Mouse (Mus musculus): ENCODE measurements at regions not wholly inside any gene's neighbourhood (a gene's known extent, or its start where the extent isn't known, plus 50 kb on each side); places are given as distances from the start of the nearest gene placed in this dataset.

DNA sequence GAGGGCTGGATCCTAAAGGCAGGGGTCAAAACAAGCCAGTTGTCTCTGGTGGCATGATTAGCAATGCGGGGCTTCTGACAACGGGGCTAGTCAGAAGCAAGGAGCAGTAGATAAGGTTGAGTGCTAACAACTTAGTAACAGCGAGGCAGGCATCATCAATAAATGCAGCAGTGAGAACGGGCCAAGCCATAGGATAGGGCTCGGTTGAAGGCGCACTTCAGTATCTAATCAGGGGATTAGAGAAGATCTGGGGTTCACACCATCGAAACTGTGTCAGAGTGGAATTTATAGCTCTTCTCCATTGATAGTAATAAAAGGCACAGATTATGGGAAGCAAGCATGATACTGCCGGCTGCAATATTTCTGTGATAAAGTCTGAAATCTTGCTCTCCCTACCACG, 402.0 kb upstream of the Fam241a start:
- Histone ChIP-seq H3K4me3 (ENCODE audit: low read depth, low read length) (no peak overlapping the region), H3K27ac (ENCODE audit: low read depth) (no peak overlapping the region), H3K4me1 (replicated peaks; ENCODE audit: control insufficient read depth, insufficient read depth, low read length) (no peaks in the 10 kb centered on the region), H3K36me3 (ENCODE audit: control insufficient read depth, insufficient read depth, low read length) (no peaks in the 10 kb centered on the region), H3K9me3 (ENCODE audit: control insufficient read depth, low read length) (no peaks in the 10 kb centered on the region), H3K4me2 (ENCODE audit: low read length) (no peak overlapping the region), H3K27me3 (replicated peaks; ENCODE audit: control insufficient read depth, insufficient read depth, low read length) (no peaks in the 10 kb centered on the region), H3K9ac (ENCODE audit: low read length) (no peak overlapping the region)
- DNase-seq (ENCODE audit: low spot score) (no peak), ATAC-seq (replicated peaks; ENCODE audit: low FRiP score, low TSS enrichment, low read depth) (0 out of 2 replicates have a peak, but pooled peaks have one; percentile 19)
- WGBS, result 55% methylated on average over 9 of the region's 9 CpGs

DNA sequence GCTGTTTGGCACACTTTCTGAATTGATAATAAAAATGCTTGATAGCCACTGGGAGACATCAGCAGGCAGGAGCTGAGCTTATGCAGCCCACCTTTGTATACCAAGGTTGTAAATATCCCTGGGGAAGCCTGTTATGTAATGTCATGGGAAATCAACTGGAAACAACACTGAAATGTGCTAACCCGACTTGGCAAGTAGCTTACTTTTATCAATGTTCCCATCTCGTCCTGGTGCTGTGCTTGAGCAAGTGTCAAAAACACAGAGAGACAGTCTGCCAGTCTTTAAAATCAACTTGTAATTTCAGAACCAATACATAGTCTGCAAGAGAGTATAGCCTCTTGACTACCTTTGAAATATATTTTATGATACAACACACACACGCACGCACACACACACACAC, 391.7 kb upstream of the Fam241a start:
- WGBS, result 54% methylated on average over 4 of the region's 4 CpGs
- Histone ChIP-seq H3K27me3 (replicated peaks; ENCODE audit: control insufficient read depth, insufficient read depth, low read length) (no peaks in the 10 kb centered on the region), H3K4me3 (ENCODE audit: low read depth, low read length) (no peak overlapping the region), H3K4me1 (replicated peaks; ENCODE audit: control insufficient read depth, insufficient read depth, low read length) (no peaks in the 10 kb centered on the region; the same call in 1 of the 2 replicates), H3K36me3 (ENCODE audit: control insufficient read depth, insufficient read depth, low read length) (no peaks in the 10 kb centered on the region), H3K4me2 (ENCODE audit: low read length) (no peak overlapping the region), H3K9ac (ENCODE audit: low read length) (no peak overlapping the region), H3K9me3 (ENCODE audit: control insufficient read depth, low read length) (no peaks in the 10 kb centered on the region), H3K27ac (ENCODE audit: low read depth) (no peak overlapping the region)
- DNase-seq (ENCODE audit: low spot score), result no peak
- no peak for ATAC-seq (replicated peaks; ENCODE audit: low FRiP score, low TSS enrichment, low read depth)

DNA sequence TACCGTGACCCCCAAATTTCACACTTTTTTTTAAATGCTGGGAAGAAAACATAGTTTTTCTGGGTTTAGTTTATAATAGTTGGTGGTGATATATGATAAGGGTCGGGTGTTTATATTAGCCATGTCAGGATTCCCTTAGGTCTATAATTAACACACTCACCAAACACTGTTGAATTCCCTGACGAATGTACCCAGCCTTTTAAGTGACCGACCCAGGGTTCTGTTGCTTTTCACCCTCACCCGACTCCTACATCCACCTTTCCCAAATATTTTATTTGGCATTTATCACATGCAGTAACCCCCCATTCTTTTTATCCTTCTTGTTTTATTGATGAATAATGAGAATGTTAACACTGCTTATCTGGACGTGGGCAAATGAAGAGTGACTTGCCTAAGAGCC, 389.1 kb upstream of the Fam241a start:
- no peaks in the 10 kb centered on the region for H3K36me3 ChIP-seq (ENCODE audit: control insufficient read depth, insufficient read depth, low read length)
- no peak overlapping the region for H3K9ac ChIP-seq (ENCODE audit: low read length)
- H3K4me1 ChIP-seq (replicated peaks; ENCODE audit: control insufficient read depth, insufficient read depth, low read length), result no peaks in the 10 kb centered on the region; the same call in 1 of the 2 replicates
- no peak for DNase-seq (ENCODE audit: low spot score)
- no peak overlapping the region for H3K27ac ChIP-seq (ENCODE audit: low read depth)
- no peak overlapping the region for H3K4me3 ChIP-seq (ENCODE audit: low read depth, low read length)
- no peak overlapping the region for H3K4me2 ChIP-seq (ENCODE audit: low read length)
- 29% methylated on average over 6 of the region's 6 CpGs for WGBS
- H3K9me3 ChIP-seq (ENCODE audit: control insufficient read depth, low read length), result no peaks in the 10 kb centered on the region
- no peak for ATAC-seq (replicated peaks; ENCODE audit: low FRiP score, low TSS enrichment, low read depth)
- no peaks in the 10 kb centered on the region for H3K27me3 ChIP-seq (replicated peaks; ENCODE audit: control insufficient read depth, insufficient read depth, low read length)

DNA sequence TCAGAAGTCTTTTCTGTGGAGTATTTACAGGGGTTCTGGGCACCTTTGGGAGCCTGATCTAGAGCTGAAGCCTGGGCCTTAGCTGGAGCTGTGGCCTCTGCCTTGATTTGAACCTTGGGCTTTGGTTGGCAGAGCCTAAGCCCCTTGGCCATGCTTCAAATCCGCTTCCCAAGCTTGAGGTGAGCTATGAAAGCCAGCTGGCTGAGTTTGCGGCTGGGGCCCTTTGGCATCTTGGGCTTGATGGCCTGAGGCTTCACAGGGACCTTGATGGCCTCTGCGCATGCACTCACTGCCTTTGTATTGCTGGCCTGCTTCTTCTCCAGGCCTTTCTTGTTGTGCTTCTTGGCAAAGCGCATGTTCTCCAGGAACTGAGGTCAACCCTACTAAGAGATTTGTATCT, 384.5 kb upstream of the Fam241a start:
- WGBS, result 94% methylated on average over 4 of the region's 4 CpGs
- DNase-seq (ENCODE audit: low spot score) (no peak), ATAC-seq (replicated peaks; ENCODE audit: low FRiP score, low TSS enrichment, low read depth) (no peak)
- no peak overlapping the region for H3K9ac ChIP-seq (ENCODE audit: low read length)
- H3K27me3 ChIP-seq (replicated peaks; ENCODE audit: control insufficient read depth, insufficient read depth, low read length), result no peaks in the 10 kb centered on the region
- no peak overlapping the region for H3K27ac ChIP-seq (ENCODE audit: low read depth)
- no peaks in the 10 kb centered on the region for H3K36me3 ChIP-seq (ENCODE audit: control insufficient read depth, insufficient read depth, low read length)
- no peaks in the 10 kb centered on the region for H3K9me3 ChIP-seq (ENCODE audit: control insufficient read depth, low read length)
- H3K4me3 ChIP-seq (ENCODE audit: low read depth, low read length), result no peak overlapping the region
- no peaks in the 10 kb centered on the region; the same call in 1 of the 2 replicates for H3K4me1 ChIP-seq (replicated peaks; ENCODE audit: control insufficient read depth, insufficient read depth, low read length)
- H3K4me2 ChIP-seq (ENCODE audit: low read length), result no peak overlapping the region

DNA sequence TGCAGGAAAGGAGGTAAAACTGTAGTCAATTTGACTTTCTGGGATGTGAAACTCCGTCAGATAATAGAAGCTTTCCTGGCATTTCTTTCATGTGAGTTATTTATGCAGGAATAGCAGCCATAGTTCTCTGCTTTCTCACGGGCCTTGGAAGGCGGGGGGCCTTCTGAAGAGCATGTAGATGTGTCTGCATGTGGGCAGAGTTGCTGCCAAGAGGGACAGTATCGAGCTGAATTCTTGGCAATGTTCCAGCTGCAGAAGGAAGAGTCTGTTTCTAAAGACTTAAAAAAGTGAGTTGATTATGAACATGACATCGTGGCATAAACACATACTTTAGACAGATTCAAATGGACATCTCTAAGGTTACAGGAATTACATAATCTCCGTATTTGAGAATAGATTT, 374.5 kb upstream of the Fam241a start:
- DNase-seq (ENCODE audit: low spot score), result no peak
- Histone ChIP-seq H3K4me2 (ENCODE audit: low read length) (no peak overlapping the region), H3K4me3 (ENCODE audit: low read depth, low read length) (no peak overlapping the region), H3K36me3 (ENCODE audit: control insufficient read depth, insufficient read depth, low read length) (no peaks in the 10 kb centered on the region), H3K9me3 (ENCODE audit: control insufficient read depth, low read length) (no peaks in the 10 kb centered on the region), H3K4me1 (replicated peaks; ENCODE audit: control insufficient read depth, insufficient read depth, low read length) (no peaks in the 10 kb centered on the region), H3K27ac (ENCODE audit: low read depth) (no peak overlapping the region), H3K9ac (ENCODE audit: low read length) (no peak overlapping the region), H3K27me3 (replicated peaks; ENCODE audit: control insufficient read depth, insufficient read depth, low read length) (no peaks in the 10 kb centered on the region)
- ATAC-seq (replicated peaks; ENCODE audit: low FRiP score, low TSS enrichment, low read depth), result no peak
- 26% methylated on average over 6 of the region's 6 CpGs for WGBS

DNA sequence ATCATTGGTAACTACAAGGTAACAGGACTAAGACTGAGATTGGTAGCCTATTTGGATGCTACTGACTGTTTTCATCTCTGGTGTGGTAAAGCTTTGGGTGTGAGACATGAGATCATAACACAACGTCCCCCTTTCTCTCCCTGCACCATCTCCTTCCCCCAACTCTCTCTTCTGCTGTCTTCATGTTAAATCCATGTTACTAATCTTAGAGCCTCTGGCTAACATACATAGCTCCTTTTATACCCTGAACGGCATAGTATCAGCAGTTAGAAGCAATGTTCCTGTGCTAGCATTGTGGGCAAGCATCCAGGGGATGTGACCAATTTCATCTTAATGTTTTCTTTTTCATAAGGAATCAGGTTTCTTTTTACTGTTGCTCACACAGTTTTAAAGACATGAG, 365.1 kb upstream of the Fam241a start:
- DNase-seq (ENCODE audit: low spot score), result no peak
- WGBS, result 67% methylated on average over 2 of the region's 2 CpGs

DNA sequence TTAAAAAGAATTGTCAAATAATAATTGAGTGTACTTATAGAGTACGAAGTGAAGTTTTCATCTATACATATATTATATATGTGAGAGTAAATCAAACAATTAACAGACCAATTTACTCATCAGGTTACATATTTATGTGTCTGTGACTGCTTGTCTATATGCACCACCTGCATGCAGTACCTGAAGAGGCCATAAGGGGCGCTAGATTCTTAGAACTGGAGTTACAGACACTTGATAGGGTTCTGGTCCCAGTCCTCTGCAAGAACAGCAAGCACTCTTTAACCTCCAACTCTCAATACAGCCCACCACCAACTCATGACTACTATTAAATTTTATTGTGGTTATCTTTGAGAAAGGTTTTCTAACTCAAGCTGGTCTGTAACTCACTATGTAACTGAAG, 351.7 kb upstream of the Fam241a start:
- WGBS, result 71% methylated on average over 2 of the region's 2 CpGs
- no peaks in the 10 kb centered on the region for H3K4me1 ChIP-seq (replicated peaks; ENCODE audit: control insufficient read depth, insufficient read depth, low read length)
- H3K27me3 ChIP-seq (replicated peaks; ENCODE audit: control insufficient read depth, insufficient read depth, low read length), result no peaks in the 10 kb centered on the region
- H3K27ac ChIP-seq (ENCODE audit: low read depth), result no peak overlapping the region
- ATAC-seq (replicated peaks; ENCODE audit: low FRiP score, low TSS enrichment, low read depth), result no peak
- no peaks in the 10 kb centered on the region for H3K36me3 ChIP-seq (ENCODE audit: control insufficient read depth, insufficient read depth, low read length)
- DNase-seq (ENCODE audit: low spot score), result no peak
- H3K9ac ChIP-seq (ENCODE audit: low read length), result no peak overlapping the region
- H3K4me3 ChIP-seq (ENCODE audit: low read depth, low read length), result no peak overlapping the region
- H3K4me2 ChIP-seq (ENCODE audit: low read length), result no peak overlapping the region
- no peaks in the 10 kb centered on the region for H3K9me3 ChIP-seq (ENCODE audit: control insufficient read depth, low read length)

More for the DNA sequence above, 365.1 kb upstream of the Fam241a start:
- Histone ChIP-seq H3K4me3 (ENCODE audit: low read depth, low read length) (no peak overlapping the region), H3K36me3 (ENCODE audit: control insufficient read depth, insufficient read depth, low read length) (no peaks in the 10 kb centered on the region), H3K9me3 (ENCODE audit: control insufficient read depth, low read length) (no peaks in the 10 kb centered on the region), H3K4me2 (ENCODE audit: low read length) (no peak overlapping the region), H3K27me3 (replicated peaks; ENCODE audit: control insufficient read depth, insufficient read depth, low read length) (no peaks in the 10 kb centered on the region), H3K27ac (ENCODE audit: low read depth) (no peak overlapping the region), H3K9ac (ENCODE audit: low read length) (no peak overlapping the region), H3K4me1 (replicated peaks; ENCODE audit: control insufficient read depth, insufficient read depth, low read length) (no peaks in the 10 kb centered on the region)
- no peak for ATAC-seq (replicated peaks; ENCODE audit: low FRiP score, low TSS enrichment, low read depth)

DNA sequence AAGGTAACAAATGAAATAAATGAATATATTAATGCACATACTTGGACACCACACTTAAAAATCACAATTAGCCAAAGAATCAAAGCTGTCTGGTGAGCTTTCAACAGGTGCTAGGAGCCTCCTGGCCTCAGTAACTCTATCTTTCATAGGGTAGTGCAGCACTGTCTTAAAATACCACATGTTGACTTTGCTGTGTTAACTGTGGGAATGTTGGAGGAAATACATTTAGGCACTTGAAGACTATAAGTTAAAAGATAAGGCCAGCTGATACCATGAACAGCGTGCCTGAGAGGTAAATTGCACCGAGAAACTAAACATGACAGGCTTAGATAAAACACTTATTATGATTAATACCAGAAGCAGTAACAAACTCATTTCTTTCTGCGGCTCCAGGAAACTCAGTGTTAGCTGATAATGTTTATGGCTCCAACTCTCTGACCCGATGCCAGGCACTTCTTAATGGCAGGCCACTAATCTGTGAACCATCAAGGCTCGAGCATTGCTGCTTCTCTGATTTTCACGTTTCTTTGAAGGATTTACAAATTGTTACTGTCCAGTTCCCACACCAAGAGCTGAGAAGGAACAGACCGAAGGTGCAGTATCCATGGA, 343.8 kb upstream of the Fam241a start:
- Histone ChIP-seq H3K9ac (ENCODE audit: low read length) (no peak overlapping the region), H3K27ac (ENCODE audit: low read depth) (no peak overlapping the region), H3K9me3 (ENCODE audit: control insufficient read depth, low read length) (no peaks in the 10 kb centered on the region), H3K4me3 (ENCODE audit: low read depth, low read length) (no peak overlapping the region), H3K4me2 (ENCODE audit: low read length) (no peak overlapping the region), H3K4me1 (replicated peaks; ENCODE audit: control insufficient read depth, insufficient read depth, low read length) (0 out of 2 replicates have a peak, but pooled peaks cover 3% of the 10 kb centered on the region), H3K36me3 (ENCODE audit: control insufficient read depth, insufficient read depth, low read length) (no peaks in the 10 kb centered on the region), H3K27me3 (replicated peaks; ENCODE audit: control insufficient read depth, insufficient read depth, low read length) (no peaks in the 10 kb centered on the region)
- ATAC-seq (replicated peaks; ENCODE audit: low FRiP score, low TSS enrichment, low read depth), result 0 out of 2 replicates have a peak, but pooled peaks have one; percentile 50
- no peak for DNase-seq (ENCODE audit: low spot score)
- 11% methylated on average over 7 of the region's 7 CpGs for WGBS

DNA sequence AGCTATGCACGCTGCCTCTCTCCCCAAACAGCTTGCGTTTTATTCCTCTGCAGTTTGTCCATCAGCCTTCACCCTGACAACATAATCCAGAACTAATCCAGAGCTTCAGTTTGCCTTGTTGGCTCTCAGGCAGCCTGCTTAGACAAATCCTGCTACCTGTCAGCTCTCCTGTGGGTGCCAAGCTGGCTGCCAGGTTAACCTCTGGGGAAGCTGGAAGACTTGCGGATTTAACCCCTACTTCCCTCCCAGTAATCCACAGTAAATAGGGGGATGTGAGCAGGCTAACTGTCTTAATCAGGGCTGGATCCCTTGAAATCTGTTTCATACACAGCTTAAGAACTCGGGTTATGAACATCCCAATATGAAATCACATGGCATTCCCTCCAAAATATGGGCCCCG, 334.3 kb upstream of the Fam241a start:
- H3K4me2 ChIP-seq (ENCODE audit: low read length), result no peak overlapping the region
- H3K4me3 ChIP-seq (ENCODE audit: low read depth, low read length), result no peak overlapping the region
- no peaks in the 10 kb centered on the region for H3K9me3 ChIP-seq (ENCODE audit: control insufficient read depth, low read length)
- WGBS, result 55% methylated on average over 5 of the region's 5 CpGs
- H3K9ac ChIP-seq (ENCODE audit: low read length), result no peak overlapping the region
- no peak overlapping the region for H3K27ac ChIP-seq (ENCODE audit: low read depth)
- no peaks in the 10 kb centered on the region for H3K27me3 ChIP-seq (replicated peaks; ENCODE audit: control insufficient read depth, insufficient read depth, low read length)
- DNase-seq (ENCODE audit: low spot score) (no peak), ATAC-seq (replicated peaks; ENCODE audit: low FRiP score, low TSS enrichment, low read depth) (no peak)
- no peaks in the 10 kb centered on the region for H3K4me1 ChIP-seq (replicated peaks; ENCODE audit: control insufficient read depth, insufficient read depth, low read length)
- H3K36me3 ChIP-seq (ENCODE audit: control insufficient read depth, insufficient read depth, low read length), result no peaks in the 10 kb centered on the region
